22 mouse cellular contexts compared by ENCODE assay signal in genomic region chr19:57494020-57494419, GRCm38 (mm10). TPM values are rescaled to one million over a fixed set of nuclear protein-coding genes. Genes with fewer than 3 reads are reported as not detected.
DNase-seq lines count a peak whose midpoint lies in the region; ATAC-seq and TF ChIP-seq lines count a peak whose summit lies in the region.
"Had no signal": no experiment of that assay in that cellular context is flagged by ENCODE, and none has a peak within 500 bp of the region (broad histone marks: within the 10 kb centered on the region; RNA-seq: fewer than 3 reads in every experiment).

No protein-coding gene starts in this region.

- no peak for TF ChIP-seq CTCF in ES-Bruce4 (IDR thresholded peaks at IDR 0.05; ENCODE audit: low read depth, low read length)

- H3K9me3 ChIP-seq in ES-Bruce4 (replicated peaks; ENCODE audit: control insufficient read depth, insufficient read depth, low read length, poor library complexity, severe bottlenecking): no peaks in the 10 kb centered on the region
- no peaks in the 10 kb centered on the region for H3K9me3 ChIP-seq in hindbrain, embryonic 11.5 days (ENCODE audit: control insufficient read depth, low read length)
- H3K9me3 ChIP-seq: embryonic facial prominence, embryonic 12.5 days; forebrain, embryonic 13.5 days; forebrain, embryonic 15.5 days; G1E had no signal

- no peaks in the 10 kb centered on the region for H3K4me1 ChIP-seq in ES-Bruce4 (ENCODE audit: control insufficient read depth, insufficient read depth, low read length)
- H3K4me1 ChIP-seq in hindbrain, embryonic 11.5 days (replicated peaks; ENCODE audit: control insufficient read depth, insufficient read depth, low read length): no peaks in the 10 kb centered on the region

- H3K27me3 ChIP-seq in ES-Bruce4 (ENCODE audit: control insufficient read depth, insufficient read depth, low read length, poor library complexity, severe bottlenecking): no peaks in the 10 kb centered on the region
- no peaks in the 10 kb centered on the region for H3K27me3 ChIP-seq in splenic B cell, adult 2 months (ENCODE audit: control insufficient read depth, insufficient read depth, low read length, poor library complexity, severe bottlenecking)
- H3K27me3 ChIP-seq in hindbrain, embryonic 11.5 days (ENCODE audit: control insufficient read depth, insufficient read depth, low read length): no peaks in the 10 kb centered on the region
- H3K27me3 ChIP-seq: forebrain, embryonic 13.5 days; forebrain, embryonic 15.5 days had no signal

- peak overlapping the region; percentile 30; the same call in 1 of the 2 replicates for H3K27ac ChIP-seq in ES-Bruce4 (ENCODE audit: insufficient read depth, low read length)
- no peak overlapping the region for H3K27ac ChIP-seq in hindbrain, embryonic 11.5 days (ENCODE audit: low read depth, low read length)
- H3K27ac ChIP-seq: embryonic facial prominence, embryonic 10.5 days; embryonic facial prominence, embryonic 12.5 days; forebrain, embryonic 13.5 days; forebrain, embryonic 15.5 days had no signal

- no peak for ATAC-seq in hindbrain, embryonic 11.5 days (ENCODE audit: low FRiP score)
- ATAC-seq: activated CD4-positive, CD25-positive, alpha-beta regulatory T cell, adult 4 months; forebrain, embryonic 13.5 days; forebrain, embryonic 15.5 days; forebrain, postnatal 0 days; Patski had no signal

- 79% methylated on average over 5 of the region's 5 CpGs for WGBS in hindbrain, embryonic 11.5 days

- H3K9ac ChIP-seq in ES-Bruce4 (ENCODE audit: low read depth, poor library complexity, severe bottlenecking): no peak overlapping the region
- no peak overlapping the region for H3K9ac ChIP-seq in hindbrain, embryonic 11.5 days (ENCODE audit: low read depth, low read length)
- H3K9ac ChIP-seq: embryonic facial prominence, embryonic 12.5 days; forebrain, embryonic 13.5 days; forebrain, embryonic 15.5 days; forebrain, postnatal 0 days had no signal

- DNase-seq in A20 (ENCODE audit: low read depth, low spot score) (peak; percentile 63), R1 (ENCODE audit: low read depth, low spot score) (peak; percentile 48)
- DNase-seq in splenic B cell, adult 2 months (ENCODE audit: low read depth, low spot score): peak; percentile 9
- no peak for DNase-seq in cerebellum, adult 18-20 months
- no peak for DNase-seq in hindbrain, embryonic 11.5 days (ENCODE audit: low spot score)
- DNase-seq in spleen, postnatal 4 days (ENCODE audit: low spot score in 2 of 2): no peak
- DNase-seq: adrenal gland, adult 8-10 months; adrenal gland, postnatal 14 days; adrenal gland, postnatal 36 days; cerebellum, adult 11-12 months; cerebellum, adult 8-10 months; cerebellum, adult 9-11 months; cerebellum, postnatal 14 days; forebrain, postnatal 0 days had no signal

- TF ChIP-seq EP300 in ES-Bruce4 (IDR thresholded peaks at IDR 0.05; ENCODE audit: insufficient read depth, low read depth, low read length): peak; percentile 72; the same call in 1 of the 2 replicates

- no peak for TF ChIP-seq POLR2A in ES-Bruce4 (IDR thresholded peaks at IDR 0.05; ENCODE audit: insufficient read depth, low read length)

- no peak overlapping the region for H3K4me3 ChIP-seq in ES-Bruce4 (ENCODE audit: low read depth, low read length)
- H3K4me3 ChIP-seq in hindbrain, embryonic 11.5 days (ENCODE audit: low read depth, low read length): no peak overlapping the region
- H3K4me3 ChIP-seq: embryonic facial prominence, embryonic 10.5 days; embryonic facial prominence, embryonic 12.5 days; forebrain, embryonic 13.5 days; forebrain, embryonic 15.5 days had no signal

- no peaks in the 10 kb centered on the region for H3K36me3 ChIP-seq in ES-Bruce4 (ENCODE audit: control insufficient read depth, insufficient read depth, low read length, poor library complexity, severe bottlenecking)
- H3K36me3 ChIP-seq in splenic B cell, adult 2 months (ENCODE audit: control insufficient read depth, insufficient read depth, low read length, poor library complexity, severe bottlenecking): no peaks in the 10 kb centered on the region
- no peaks in the 10 kb centered on the region for H3K36me3 ChIP-seq in hindbrain, embryonic 11.5 days (ENCODE audit: control insufficient read depth, insufficient read depth, low read length)
- H3K36me3 ChIP-seq: forebrain, embryonic 15.5 days had no signal

- no peak overlapping the region for H3K4me2 ChIP-seq in hindbrain, embryonic 11.5 days (replicated peaks; ENCODE audit: low read depth, low read length)
- H3K4me2 ChIP-seq: embryonic facial prominence, embryonic 12.5 days; forebrain, embryonic 13.5 days; forebrain, embryonic 15.5 days had no signal

RNA-seq across cellular contexts. Expression of gene Trub1, which starts 41.3 kb away (rescaled TPM):
- polyA plus RNA-seq in ES-Bruce4 (2011; ENCODE audit: insufficient read depth, insufficient read length, low read depth, missing spikeins): 39.6 and 42.4 TPM in 2 replicates
- 14.8 and 17.8 TPM in 2 replicates for polyA plus RNA-seq in hindbrain, embryonic 11.5 days (2014; fragmentation: Nextera tagmentation; extraction: Ambion mirVana)

Comparison
In these comparisons a context has a peak if more than half of its experiments do, and no peak if none do; other contexts are left out.
1. DNase-seq: peak in A20 (single experiment), R1 (single experiment) and splenic B cell, adult 2 months (single experiment); none in cerebellum, adult 18-20 months (0 of 2), hindbrain, embryonic 11.5 days (single experiment) and spleen, postnatal 4 days (0 of 2).